In genomic region chr11:101610445-101610844, GRCm38 (mm10) we compare ENCODE assay signal across 1 mouse cellular context.
TF ChIP-seq lines count a peak whose summit lies in the region.

No protein-coding gene starts in this region.

TF ChIP-seq in MEL, 35 proteins besides CTCF, POLR2A, EP300 and RAD21:
- TF ChIP-seq MYB (IDR thresholded peaks at IDR 0.05; ENCODE audit: low read depth, low read length) (peak; percentile 82), ELF1 (IDR thresholded peaks at IDR 0.05; ENCODE audit: low read depth, low read length) (no peak), GABPA (IDR thresholded peaks at IDR 0.05; ENCODE audit: low read depth, low read length) (no peak), MYC (IDR thresholded peaks at IDR 0.05; ENCODE audit: low read depth, low read length) (0 out of 2 replicates have a peak, but pooled peaks have one; percentile 38), CHD1 (IDR thresholded peaks at IDR 0.05; ENCODE audit: low read depth, low read length) (no peak), MAX (IDR thresholded peaks at IDR 0.05; ENCODE audit: low read length) (peak; percentile 71), SIN3A (IDR thresholded peaks at IDR 0.05; ENCODE audit: low read length) (no peak), JUND (IDR thresholded peaks at IDR 0.05; ENCODE audit: low read depth, low read length) (no peak), MXI1 (IDR thresholded peaks at IDR 0.05; ENCODE audit: low read depth, low read length) (peak; percentile 72; the same call in 1 of the 2 replicates), USF1 (IDR thresholded peaks at IDR 0.05; ENCODE audit: low read depth, low read length) (peak; percentile 56; the same call in 1 of the 2 replicates)
